Mouse (Mus musculus): Measurements from ENCODE around the gene Gm4559.
"Not testable (repeated sequence)": the region's sequence is repeated elsewhere in the genome, so short reads cannot be mapped to it uniquely, and the experiment has no call there.

Gm4559 gene

GRCm38 (mm10) chr7:142274263-142274662 lies at the start of gene Gm4559:
Gene Gm4559 (minus strand): TSS chr7:142274363.
- DNase-seq, result not testable (repeated sequence)

GRCm38 (mm10) chr7:142323396-142324117 lies 49.4 kb upstream of the Gm4559 start:
- DNase-seq, result no peak

- no peak for DNase-seq
These were observed 48.5 kb upstream of the Gm4559 start for GRCm38 (mm10) chr7:142322641-142323040.

- not testable (repeated sequence) for DNase-seq
These were observed 47.6 kb upstream of the Gm4559 start for GRCm38 (mm10) chr7:142321637-142322306.

GRCm38 (mm10) chr7:142320906-142321305 lies 46.7 kb upstream of the Gm4559 start:
- no peak for DNase-seq

GRCm38 (mm10) chr7:142319124-142319523 lies 45.0 kb upstream of the Gm4559 start:
- no peak for DNase-seq

GRCm38 (mm10) chr7:142317216-142317615 lies 43.1 kb upstream of the Gm4559 start:
- no peak for DNase-seq

GRCm38 (mm10) chr7:142316558-142316957 lies 42.4 kb upstream of the Gm4559 start:
- peak; percentile 30 for DNase-seq

GRCm38 (mm10) chr7:142314600-142315285 lies 40.6 kb upstream of the Gm4559 start:
- DNase-seq, result no peak

GRCm38 (mm10) chr7:142303929-142304328 lies 29.8 kb upstream of the Gm4559 start:
- DNase-seq, result not testable (repeated sequence)

GRCm38 (mm10) chr7:142303249-142303648 lies 29.1 kb upstream of the Gm4559 start, which contains the start of gene Krtap5-4:
Gene Krtap5-4 (plus strand): TSS chr7:142303549.
- DNase-seq, result no peak

- not testable (repeated sequence) for DNase-seq
These were observed 22.9 kb upstream of the Gm4559 start, which contains the start of gene Krtap5-1 for GRCm38 (mm10) chr7:142297018-142297417. Gene Krtap5-1 (minus strand): TSS chr7:142297118.

GRCm38 (mm10) chr7:142296108-142296507 lies 21.9 kb upstream of the Gm4559 start:
- DNase-seq, result not testable (repeated sequence)

GRCm38 (mm10) chr7:142295418-142295817 lies 21.3 kb upstream of the Gm4559 start:
- no peak for DNase-seq

GRCm38 (mm10) chr7:142293851-142294250 lies 19.7 kb upstream of the Gm4559 start:
- peak; percentile 21 for DNase-seq

- not testable (repeated sequence) for DNase-seq
These were observed 11.9 kb upstream of the Gm4559 start for GRCm38 (mm10) chr7:142285910-142286612.

- DNase-seq, result peak; percentile 45
These were observed 11.1 kb upstream of the Gm4559 start for GRCm38 (mm10) chr7:142285130-142285835.

- DNase-seq, result peak; percentile 91
These were observed 10.5 kb upstream of the Gm4559 start for GRCm38 (mm10) chr7:142284615-142285080.

- DNase-seq, result peak; percentile 46
These were observed 9.9 kb upstream of the Gm4559 start for GRCm38 (mm10) chr7:142284023-142284591.

- DNase-seq, result not testable (repeated sequence)
These were observed 8.7 kb upstream of the Gm4559 start for GRCm38 (mm10) chr7:142282847-142283246.

- DNase-seq, result not testable (repeated sequence)
These were observed 5.1 kb upstream of the Gm4559 start for GRCm38 (mm10) chr7:142279291-142279690.

GRCm38 (mm10) chr7:142278183-142278582 lies 4.0 kb upstream of the Gm4559 start:
- DNase-seq, result peak; percentile 47
